Mouse (Mus musculus) stomach, embryonic 16.5 days (tissue): ENCODE data around the gene 5430427O19Rik. TPM values are rescaled to one million over a fixed set of nuclear protein-coding genes. Genes with fewer than 3 reads are reported as not detected.

Experiments
- ATAC-seq: fragments of 200-750 bp; cut with Nextera tagmentation; 2 replicates; pipeline ENCODE4 v1.8.0; 2017; ENCODE audit warnings: moderate number of reproducible peaks, moderate TSS enrichment; ENCODE audit not compliant: insufficient read depth, low FRiP score
- H3K27ac ChIP-seq: fragments of 300-500 bp; sonication (generic); 2 replicates; pipeline ENCODE4 v1.5.1; 2014; ENCODE audit warnings: low read length
- H3K27me3 ChIP-seq: fragments of 300-500 bp; sonication (generic); 2 replicates; pipeline ENCODE4 v1.6.1; 2014; ENCODE audit warnings: low read length, control low read depth, mixed read lengths; ENCODE audit not compliant: control insufficient read depth, insufficient read depth
- H3K36me3 ChIP-seq: fragments of 300-500 bp; sonication (generic); 2 replicates; pipeline ENCODE4 v1.6.1; 2014; ENCODE audit warnings: low read length; ENCODE audit not compliant: control insufficient read depth, insufficient read depth
- H3K4me1 ChIP-seq: fragments of 300-500 bp; sonication (generic); 2 replicates; pipeline ENCODE4 v1.6.1; 2014; ENCODE audit warnings: low read length, control low read depth, mixed read lengths; ENCODE audit not compliant: control insufficient read depth, insufficient read depth
- H3K4me2 ChIP-seq: fragments of 300-500 bp; sonication (generic); 2 replicates; pipeline ENCODE4 v1.6.1; 2014; ENCODE audit warnings: low read depth, low read length, mixed read lengths
- H3K4me3 ChIP-seq: fragments of 300-500 bp; sonication (generic); replicated peaks from 2 replicates; pipeline ENCODE4 v1.5.1; 2014; ENCODE audit warnings: mild to moderate bottlenecking, low read length
- H3K9ac ChIP-seq: fragments of 300-500 bp; sonication (generic); 2 replicates; pipeline ENCODE4 v1.6.1; 2014; ENCODE audit warnings: low read length
- H3K9me3 ChIP-seq: fragments of 300-500 bp; sonication (generic); replicated peaks from 2 replicates; pipeline ENCODE4 v1.6.1; 2016; ENCODE audit warnings: low read length, control low read depth; ENCODE audit not compliant: control insufficient read depth
- WGBS: fragments of 180-500 bp; shearing (Covaris S2); extraction: QIAGEN DNeasy Blood & Tissue Kit; methylation state at CpG from one replicate; pipeline ENCODE4 v1.1.7; 2014; 5-methylcytosine and 5-hydroxymethylcytosine counted together
- polyA plus RNA-seq: library from polyadenylated mRNA; unstranded; fragments of >200 nt; fragmentation: Nextera tagmentation; extraction: Ambion mirVana; gene quantifications from 2 replicates; pipeline ENCODE4 v1.2.1, GENCODE M21; 2015

Gene 5430427O19Rik
- 0.17 and 0.18 TPM in 2 replicates for polyA plus RNA-seq

DNA sequence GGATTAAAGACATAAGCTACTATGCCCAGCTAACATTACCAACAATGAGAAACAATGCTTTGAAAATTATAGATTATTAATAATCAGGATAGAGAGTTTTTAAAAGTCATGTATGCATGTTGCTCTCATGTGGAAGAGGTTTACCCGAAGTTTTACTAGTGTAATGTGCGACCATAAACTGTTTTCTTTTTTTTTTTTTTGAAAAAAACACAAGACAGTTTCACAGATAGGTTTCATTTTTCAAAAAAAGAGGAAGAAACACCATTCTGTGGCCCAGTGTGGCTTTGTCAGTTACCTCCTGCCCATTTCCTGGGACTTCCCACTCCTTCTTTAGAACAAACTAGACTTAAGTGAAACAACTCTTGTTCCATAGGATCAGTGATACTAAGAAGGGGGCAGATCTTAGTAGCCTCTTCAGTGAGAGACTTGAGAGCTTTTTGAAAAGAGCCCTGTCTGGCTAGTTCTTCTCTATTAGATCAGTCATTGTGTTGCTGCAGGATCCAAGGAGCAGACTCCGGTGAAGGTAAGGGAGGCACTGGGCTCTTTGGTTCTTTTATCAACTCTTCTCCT is at the start of gene 5430427O19Rik:
Gene 5430427O19Rik (plus strand): TSS at position 441 of the 570 bp plus-strand sequence.
- Histone ChIP-seq H3K4me2 (no peak within 1 kb of the TSS), H3K27me3 (no peaks in the 10 kb centered on the region), H3K36me3 (no peaks in the 10 kb centered on the region), H3K9ac (no peak within 1 kb of the TSS), H3K27ac (no peak within 1 kb of the TSS), H3K9me3 (no peaks in the 10 kb centered on the region), H3K4me3 (no peak within 1 kb of the TSS), H3K4me1 (no peaks in the 10 kb centered on the region)
- ATAC-seq: no peak
- WGBS: 84% methylated on average over 3 of the region's 3 CpGs

DNA sequence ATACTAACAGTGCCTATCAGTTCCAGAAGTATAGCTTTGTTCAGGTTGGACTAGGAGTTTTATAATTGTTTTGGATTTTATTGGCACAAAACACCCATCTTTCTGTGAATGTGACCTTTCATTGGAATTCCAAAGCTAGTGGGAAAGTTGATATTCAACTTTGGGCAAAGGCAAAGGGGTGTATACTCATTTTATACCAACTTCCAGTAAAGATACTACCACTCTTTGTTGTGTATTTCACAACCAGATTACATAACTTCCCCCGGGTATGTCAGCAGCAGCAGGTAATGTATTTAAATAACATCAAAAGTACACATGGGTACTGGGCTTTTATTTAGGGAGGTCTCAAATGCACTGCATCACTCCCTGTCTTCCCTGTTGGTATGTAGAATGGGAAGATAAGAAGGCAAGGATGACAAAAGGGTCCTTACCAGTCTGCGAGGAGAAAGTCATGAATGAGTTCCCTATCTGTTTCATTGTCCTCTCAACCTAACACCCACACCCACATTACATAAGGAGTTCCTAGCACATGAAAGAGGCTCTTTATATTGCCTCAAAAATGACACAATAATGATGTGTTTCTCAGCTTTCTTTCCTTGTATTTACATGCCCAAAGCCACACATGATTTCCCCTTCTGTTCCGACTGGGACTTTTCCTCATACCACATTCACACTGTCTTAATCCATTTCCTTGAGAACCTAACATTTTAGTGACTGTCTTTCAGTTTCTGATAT is 42.3 kb upstream of the 5430427O19Rik start:
- Histone ChIP-seq H3K36me3 (no peaks in the 10 kb centered on the region), H3K4me3 (no peak overlapping the region), H3K9ac (no peak overlapping the region), H3K4me2 (no peak overlapping the region), H3K4me1 (no peaks in the 10 kb centered on the region), H3K9me3 (no peaks in the 10 kb centered on the region), H3K27me3 (no peaks in the 10 kb centered on the region), H3K27ac (no peak overlapping the region)
- 76% methylated on average over 3 of the region's 3 CpGs for WGBS
- ATAC-seq: no peak

DNA sequence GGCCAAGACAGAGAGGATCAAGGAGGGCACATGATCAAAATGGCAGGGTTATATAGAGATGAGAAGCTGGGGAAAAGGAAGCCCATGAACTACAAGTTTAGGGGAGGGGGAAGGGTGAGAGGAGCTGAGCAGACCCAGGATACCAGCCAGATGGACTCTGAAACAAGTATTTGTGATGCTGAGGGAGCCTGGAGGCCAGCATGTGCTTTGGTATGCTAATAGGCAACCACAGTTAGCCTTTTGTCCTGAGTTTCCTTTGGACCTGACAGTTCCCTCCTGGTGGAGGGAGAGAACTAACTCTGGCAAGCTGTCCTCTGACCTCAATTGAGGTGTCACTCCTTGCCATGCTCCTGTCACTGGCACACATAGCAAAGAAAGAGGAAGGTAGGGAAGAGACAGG is 41.2 kb upstream of the 5430427O19Rik start:
- H3K36me3 ChIP-seq: no peaks in the 10 kb centered on the region
- no peak for ATAC-seq
- no peak overlapping the region for H3K9ac ChIP-seq
- H3K27ac ChIP-seq: no peak overlapping the region
- no peak overlapping the region for H3K4me2 ChIP-seq
- H3K27me3 ChIP-seq: no peaks in the 10 kb centered on the region
- no peaks in the 10 kb centered on the region for H3K9me3 ChIP-seq
- H3K4me3 ChIP-seq: no peak overlapping the region
- H3K4me1 ChIP-seq: no peaks in the 10 kb centered on the region

DNA sequence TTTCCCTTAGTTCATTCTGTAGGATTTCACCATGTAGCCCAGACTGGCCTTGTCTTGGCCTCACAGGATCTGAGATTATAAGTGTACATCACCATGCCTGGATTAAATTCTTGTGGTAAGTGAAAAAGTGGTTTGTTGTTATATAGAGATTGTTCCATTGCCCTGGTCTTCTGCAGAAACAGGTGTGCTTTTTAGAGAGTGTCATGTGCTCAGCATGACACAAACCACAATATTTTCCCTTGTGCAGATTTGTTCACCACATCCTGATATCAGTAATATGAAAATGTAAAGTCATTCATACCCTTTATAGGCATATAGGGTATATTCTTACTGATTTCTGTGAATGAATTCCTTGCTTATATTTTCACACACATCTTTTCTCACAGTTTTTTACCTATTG is 31.0 kb upstream of the 5430427O19Rik start:
- no peaks in the 10 kb centered on the region for H3K27me3 ChIP-seq
- ATAC-seq: no peak
- H3K4me1 ChIP-seq: no peaks in the 10 kb centered on the region
- H3K36me3 ChIP-seq: no peaks in the 10 kb centered on the region
- no peak overlapping the region for H3K9ac ChIP-seq
- no peaks in the 10 kb centered on the region for H3K9me3 ChIP-seq
- H3K4me3 ChIP-seq: no peak overlapping the region
- no peak overlapping the region for H3K27ac ChIP-seq
- no peak overlapping the region for H3K4me2 ChIP-seq

DNA sequence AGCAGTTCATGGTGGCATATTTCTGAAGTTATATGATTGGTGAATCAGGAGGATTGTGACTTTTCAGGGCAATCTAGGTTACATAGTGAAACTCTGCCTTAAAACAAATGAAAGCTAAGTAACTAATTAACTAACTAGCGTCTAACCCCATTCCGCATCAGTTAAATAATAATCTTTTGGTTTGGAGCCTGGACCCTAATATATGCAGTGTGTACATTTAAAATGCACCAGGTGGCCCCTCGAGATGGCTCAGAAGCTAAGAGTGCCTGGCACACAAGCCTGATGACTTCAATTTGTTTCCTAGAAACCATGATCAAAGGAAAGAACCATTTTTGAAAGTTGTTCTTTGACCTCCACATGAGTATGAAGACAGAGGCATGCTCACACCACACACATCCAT is 14.2 kb upstream of the 5430427O19Rik start:
- no peaks in the 10 kb centered on the region for H3K27me3 ChIP-seq
- ATAC-seq: no peak
- H3K9me3 ChIP-seq: no peaks in the 10 kb centered on the region
- H3K4me2 ChIP-seq: no peak overlapping the region
- H3K27ac ChIP-seq: no peak overlapping the region
- 57% methylated on average over 3 of the region's 3 CpGs for WGBS
- no peak overlapping the region for H3K4me3 ChIP-seq
- no peaks in the 10 kb centered on the region for H3K4me1 ChIP-seq
- H3K36me3 ChIP-seq: no peaks in the 10 kb centered on the region
- H3K9ac ChIP-seq: no peak overlapping the region

DNA sequence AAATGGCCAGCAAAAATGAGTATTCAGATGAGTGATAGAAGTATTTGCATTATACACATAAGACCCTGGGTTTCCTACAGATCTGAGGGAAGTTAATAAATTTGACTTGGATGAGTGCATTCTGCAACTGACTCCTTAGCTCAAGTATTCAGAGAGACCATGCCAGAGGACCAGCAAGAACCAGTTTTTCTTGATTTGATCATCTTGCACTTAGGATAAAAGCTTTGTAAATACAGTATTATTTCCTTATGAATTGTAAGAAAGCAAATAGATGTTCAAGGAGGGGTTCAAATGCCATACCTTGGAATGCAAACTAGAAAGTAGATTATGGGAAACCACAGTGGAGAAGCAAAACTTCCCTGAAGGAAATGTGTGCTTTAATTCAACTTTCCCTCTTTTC is 13.0 kb upstream of the 5430427O19Rik start:
- Histone ChIP-seq H3K27ac (no peak overlapping the region), H3K9ac (no peak overlapping the region), H3K4me1 (no peaks in the 10 kb centered on the region), H3K36me3 (no peaks in the 10 kb centered on the region), H3K4me2 (no peak overlapping the region), H3K9me3 (no peaks in the 10 kb centered on the region), H3K4me3 (no peak overlapping the region), H3K27me3 (no peaks in the 10 kb centered on the region)
- peak; percentile 50; the same call in 1 of the 2 replicates for ATAC-seq

DNA sequence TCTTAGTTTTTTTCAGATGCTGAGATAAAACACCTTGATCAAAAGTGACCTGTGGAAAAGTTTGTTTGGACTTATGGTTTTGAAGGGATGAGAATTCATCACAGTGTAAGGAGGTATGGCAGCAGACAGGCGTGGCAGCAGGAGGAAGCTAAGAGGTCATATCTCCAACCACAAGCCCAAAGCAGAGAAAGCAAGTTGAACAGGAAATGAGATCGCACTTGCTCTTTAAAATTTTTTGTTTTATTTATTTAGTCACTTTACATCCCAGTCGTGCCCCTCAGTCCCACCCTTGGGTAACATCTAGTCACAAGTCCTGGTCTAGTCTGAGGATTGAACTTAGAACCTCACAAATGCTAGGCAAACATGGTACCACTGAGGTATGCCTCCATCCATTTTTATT is 2.1 kb upstream of the 5430427O19Rik start:
- ATAC-seq: no peak
- H3K27ac ChIP-seq: no peak overlapping the region
- H3K36me3 ChIP-seq: no peaks in the 10 kb centered on the region
- 57% methylated on average over 3 of the region's 3 CpGs for WGBS
- no peak overlapping the region for H3K9ac ChIP-seq
- H3K27me3 ChIP-seq: no peaks in the 10 kb centered on the region
- no peaks in the 10 kb centered on the region for H3K4me1 ChIP-seq
- no peaks in the 10 kb centered on the region for H3K9me3 ChIP-seq
- no peak overlapping the region for H3K4me2 ChIP-seq
- H3K4me3 ChIP-seq: no peak overlapping the region

DNA sequence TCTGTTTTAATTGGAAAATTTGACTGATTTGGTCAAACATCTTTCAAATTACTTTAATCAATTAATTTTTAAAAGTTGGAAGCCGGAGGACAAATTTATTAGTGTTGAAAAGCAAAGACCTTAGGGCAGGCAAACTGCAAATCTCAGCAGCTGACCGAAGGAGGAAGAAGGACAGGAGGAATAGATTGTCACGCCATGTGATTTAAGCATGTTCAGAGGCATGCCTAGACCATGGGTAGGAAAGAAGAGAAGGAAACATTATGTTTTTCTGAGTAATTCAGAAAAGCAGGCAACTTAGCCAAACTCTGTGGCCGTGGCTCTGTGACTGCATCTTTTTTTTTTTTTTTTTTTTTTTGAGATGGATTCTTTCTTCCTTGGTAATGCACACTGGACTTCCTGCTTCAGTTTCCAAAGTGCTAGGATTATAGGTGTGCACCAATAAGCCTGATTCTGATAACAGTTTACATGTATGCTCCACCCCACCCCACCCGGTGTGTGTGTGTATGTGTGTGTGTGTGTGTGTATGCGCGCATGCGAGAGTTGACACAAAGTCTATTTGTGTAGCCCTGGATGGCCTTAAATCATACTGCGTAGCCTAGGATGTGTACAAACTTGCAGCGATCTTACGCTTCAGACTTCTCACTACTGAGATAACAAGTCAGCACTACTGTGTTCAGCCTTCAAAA is 1.4 kb downstream of the 5430427O19Rik start:
- no peak overlapping the region for H3K4me2 ChIP-seq
- no peaks in the 10 kb centered on the region for H3K9me3 ChIP-seq
- H3K27me3 ChIP-seq: no peaks in the 10 kb centered on the region
- no peaks in the 10 kb centered on the region for H3K4me1 ChIP-seq
- 85% methylated on average over 11 of the region's 11 CpGs for WGBS
- no peaks in the 10 kb centered on the region for H3K36me3 ChIP-seq
- no peak for ATAC-seq
- no peak overlapping the region for H3K27ac ChIP-seq
- no peak overlapping the region for H3K9ac ChIP-seq
- H3K4me3 ChIP-seq: no peak overlapping the region

DNA sequence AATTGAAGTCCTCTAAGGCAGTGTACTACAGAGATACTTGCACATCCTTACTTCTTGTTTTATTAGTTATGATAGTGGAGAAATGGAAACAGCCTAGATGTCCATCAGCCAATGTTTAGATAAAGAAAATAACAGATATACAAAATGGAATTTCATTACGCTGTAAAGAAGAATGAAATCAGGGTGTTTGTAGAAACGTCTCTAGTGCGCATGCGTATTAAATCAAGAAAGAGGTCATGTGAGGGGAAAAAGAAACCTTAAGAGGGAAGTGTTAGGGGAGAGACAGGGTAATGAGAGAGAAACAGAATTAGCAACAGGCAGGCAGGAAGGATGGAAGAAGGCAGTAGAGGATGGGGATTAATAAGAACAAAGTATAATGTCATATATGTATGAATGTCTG is 4.2 kb downstream of the 5430427O19Rik start:
- no peak overlapping the region for H3K4me2 ChIP-seq
- H3K4me1 ChIP-seq: no peaks in the 10 kb centered on the region
- no peaks in the 10 kb centered on the region for H3K36me3 ChIP-seq
- H3K4me3 ChIP-seq: no peak overlapping the region
- 78% methylated on average over 4 of the region's 4 CpGs for WGBS
- no peak overlapping the region for H3K9ac ChIP-seq
- no peaks in the 10 kb centered on the region for H3K27me3 ChIP-seq
- no peak for ATAC-seq
- no peak overlapping the region for H3K27ac ChIP-seq
- no peaks in the 10 kb centered on the region for H3K9me3 ChIP-seq
